Mouse (Mus musculus): ENCODE measurements around the gene Bola3. TPM values are rescaled to one million over a fixed set of nuclear protein-coding genes. Genes with fewer than 3 reads are reported as not detected.

Gene Bola3
- polyA plus RNA-seq (2015; fragmentation: Nextera tagmentation; extraction: Ambion mirVana) = 101 and 120 TPM in 2 replicates

- H3K27ac ChIP-seq (ENCODE audit: low read length) = no peak within 1 kb of the TSS
- 26% methylated on average over 6 of the region's 6 CpGs for WGBS
Measured at GRCm38 (mm10) chr6:83348873-83349272, at the start of gene Bola3. Bola3 (plus strand) TSS chr6:83349147.

DNA sequence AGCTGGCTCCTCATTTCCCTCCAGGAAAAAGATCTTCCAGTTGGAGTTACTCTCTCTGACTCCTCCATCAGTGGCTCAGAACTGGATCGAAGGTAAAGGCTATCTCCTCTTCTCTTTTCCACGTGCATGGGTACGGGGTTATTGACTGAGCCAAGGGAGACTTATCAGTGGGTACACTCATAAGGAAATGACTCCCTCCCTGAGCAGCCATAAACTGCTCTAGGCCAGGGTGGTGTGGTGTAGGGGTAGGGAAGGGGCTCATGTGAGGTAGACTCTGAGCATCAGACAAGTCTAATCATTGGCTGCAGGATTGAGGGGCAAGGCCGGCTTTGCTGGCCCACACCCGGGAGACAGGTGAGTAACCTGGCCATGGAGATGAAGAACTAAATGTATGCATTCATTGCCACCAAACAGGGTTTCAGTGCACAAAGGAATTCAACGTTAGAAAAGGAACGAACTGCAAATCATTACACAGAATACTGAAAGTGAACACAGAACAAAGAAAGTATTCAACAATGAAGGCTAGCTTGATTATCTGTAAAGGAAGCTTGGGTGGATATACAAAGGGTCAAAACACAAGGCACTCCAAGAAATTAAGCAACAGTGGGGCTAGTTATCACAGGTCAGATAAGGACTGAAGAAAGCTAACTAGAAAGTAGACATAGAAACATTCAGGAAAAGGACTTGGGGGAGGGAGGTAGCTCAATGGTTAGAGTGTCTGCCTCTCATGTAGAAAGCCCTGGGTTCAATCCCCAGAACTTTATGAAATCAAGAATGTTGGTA, 48.3 kb upstream of the Bola3 start:
- H3K27me3 ChIP-seq (replicated peaks; ENCODE audit: insufficient read depth, low read length) = no peaks in the 10 kb centered on the region
- no peak for ATAC-seq
- H3K4me1 ChIP-seq (ENCODE audit: insufficient read depth, low read depth, low read length) = no peaks in the 10 kb centered on the region
- H3K36me3 ChIP-seq (ENCODE audit: insufficient read depth, low read length) = no peaks in the 10 kb centered on the region
- no peak for DNase-seq (ENCODE audit: low spot score)
- H3K27ac ChIP-seq (ENCODE audit: low read length) = no peak overlapping the region
- TF ChIP-seq EP300 (IDR thresholded peaks at IDR 0.05) (no peak), CTCF (IDR thresholded peaks at IDR 0.05) (no peak)
- H3K4me3 ChIP-seq (ENCODE audit: low read depth, low read length) = no peak overlapping the region
- H3K9ac ChIP-seq (replicated peaks; ENCODE audit: low read depth) = no peak overlapping the region
- 68% methylated on average over 7 of the region's 7 CpGs for whole genome bisulfite sequencing
- no peak overlapping the region for H3K4me2 ChIP-seq (replicated peaks; ENCODE audit: low read depth, low read length)
- no peaks in the 10 kb centered on the region for H3K9me3 ChIP-seq (ENCODE audit: low read length)

More at GRCm38 (mm10) chr6:83348873-83349272, at the start of gene Bola3:
- TF ChIP-seq CTCF (IDR thresholded peaks at IDR 0.05) (no peak), EP300 (IDR thresholded peaks at IDR 0.05) (no peak)
- Histone ChIP-seq H3K4me1 (ENCODE audit: insufficient read depth, low read depth, low read length) (peaks cover 14% of the 10 kb centered on the region), H3K4me3 (ENCODE audit: low read depth, low read length) (peak within 1 kb of the TSS; percentile 72), H3K9me3 (ENCODE audit: low read length) (no peaks in the 10 kb centered on the region), H3K27me3 (replicated peaks; ENCODE audit: insufficient read depth, low read length) (no peaks in the 10 kb centered on the region), H3K9ac (replicated peaks; ENCODE audit: low read depth) (peak within 1 kb of the TSS; percentile 90), H3K36me3 (ENCODE audit: insufficient read depth, low read length) (0 out of 2 replicates have a peak, but pooled peaks cover 3% of the 10 kb centered on the region), H3K4me2 (replicated peaks; ENCODE audit: low read depth, low read length) (peak within 1 kb of the TSS; percentile 86)
- ATAC-seq = peak; percentile 31
- DNase-seq (ENCODE audit: low spot score) = peak; percentile 56

GRCm38 (mm10) chr6:83301294-83301693, 47.7 kb upstream of the Bola3 start:
- Histone ChIP-seq H3K4me2 (replicated peaks; ENCODE audit: low read depth, low read length) (no peak overlapping the region), H3K4me1 (ENCODE audit: insufficient read depth, low read depth, low read length) (no peaks in the 10 kb centered on the region), H3K36me3 (ENCODE audit: insufficient read depth, low read length) (no peaks in the 10 kb centered on the region), H3K9me3 (ENCODE audit: low read length) (no peaks in the 10 kb centered on the region), H3K9ac (replicated peaks; ENCODE audit: low read depth) (no peak overlapping the region), H3K27me3 (replicated peaks; ENCODE audit: insufficient read depth, low read length) (no peaks in the 10 kb centered on the region), H3K4me3 (ENCODE audit: low read depth, low read length) (no peak overlapping the region), H3K27ac (ENCODE audit: low read length) (no peak overlapping the region)
- WGBS = 61% methylated on average over 2 of the region's 2 CpGs
- ATAC-seq (peak; percentile 61), DNase-seq (ENCODE audit: low spot score) (peak; percentile 29)
- TF ChIP-seq EP300 (IDR thresholded peaks at IDR 0.05) (no peak), CTCF (IDR thresholded peaks at IDR 0.05) (no peak)

DNA sequence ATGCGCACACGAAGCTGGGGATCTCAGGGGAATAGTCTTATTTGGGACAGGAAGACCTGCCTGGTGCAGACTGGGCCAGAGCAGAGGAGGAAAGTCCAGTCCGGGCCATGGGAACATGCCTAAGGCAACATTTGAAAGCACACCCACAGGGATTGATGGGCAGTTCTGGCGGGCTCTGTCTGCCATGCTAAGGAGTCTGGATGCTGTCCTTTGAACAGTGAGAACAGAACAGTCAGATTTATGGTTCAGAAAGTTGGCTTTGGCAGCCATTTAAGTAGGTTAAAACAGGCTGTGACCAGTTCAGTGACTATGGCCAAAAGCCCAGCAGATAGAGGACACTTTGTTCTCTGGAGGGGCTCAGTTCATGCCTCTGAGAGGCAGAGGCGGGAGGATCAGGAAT, 46.7 kb upstream of the Bola3 start:
- WGBS = 78% methylated on average over 5 of the region's 5 CpGs
- no peaks in the 10 kb centered on the region for H3K36me3 ChIP-seq (ENCODE audit: insufficient read depth, low read length)
- no peak for DNase-seq (ENCODE audit: low spot score)
- no peaks in the 10 kb centered on the region for H3K9me3 ChIP-seq (ENCODE audit: low read length)
- no peaks in the 10 kb centered on the region for H3K4me1 ChIP-seq (ENCODE audit: insufficient read depth, low read depth, low read length)
- H3K4me2 ChIP-seq (replicated peaks; ENCODE audit: low read depth, low read length) = no peak overlapping the region
- TF ChIP-seq EP300 (IDR thresholded peaks at IDR 0.05) (no peak), CTCF (IDR thresholded peaks at IDR 0.05) (no peak)
- H3K9ac ChIP-seq (replicated peaks; ENCODE audit: low read depth) = no peak overlapping the region
- ATAC-seq = no peak
- H3K27me3 ChIP-seq (replicated peaks; ENCODE audit: insufficient read depth, low read length) = no peaks in the 10 kb centered on the region
- no peak overlapping the region for H3K27ac ChIP-seq (ENCODE audit: low read length)
- H3K4me3 ChIP-seq (ENCODE audit: low read depth, low read length) = no peak overlapping the region

GRCm38 (mm10) chr6:83309017-83309416, 39.9 kb upstream of the Bola3 start:
- Histone ChIP-seq H3K9ac (replicated peaks; ENCODE audit: low read depth) (no peak overlapping the region), H3K9me3 (ENCODE audit: low read length) (no peaks in the 10 kb centered on the region), H3K4me2 (replicated peaks; ENCODE audit: low read depth, low read length) (no peak overlapping the region), H3K27ac (ENCODE audit: low read length) (no peak overlapping the region), H3K4me1 (ENCODE audit: insufficient read depth, low read depth, low read length) (no peaks in the 10 kb centered on the region), H3K36me3 (ENCODE audit: insufficient read depth, low read length) (no peaks in the 10 kb centered on the region), H3K27me3 (replicated peaks; ENCODE audit: insufficient read depth, low read length) (no peaks in the 10 kb centered on the region), H3K4me3 (ENCODE audit: low read depth, low read length) (no peak overlapping the region)
- DNase-seq (ENCODE audit: low spot score) (no peak), ATAC-seq (no peak)
- 86% methylated on average over 7 of the region's 7 CpGs for WGBS
- TF ChIP-seq EP300 (IDR thresholded peaks at IDR 0.05) (no peak), CTCF (IDR thresholded peaks at IDR 0.05) (peak; percentile 31)

DNA sequence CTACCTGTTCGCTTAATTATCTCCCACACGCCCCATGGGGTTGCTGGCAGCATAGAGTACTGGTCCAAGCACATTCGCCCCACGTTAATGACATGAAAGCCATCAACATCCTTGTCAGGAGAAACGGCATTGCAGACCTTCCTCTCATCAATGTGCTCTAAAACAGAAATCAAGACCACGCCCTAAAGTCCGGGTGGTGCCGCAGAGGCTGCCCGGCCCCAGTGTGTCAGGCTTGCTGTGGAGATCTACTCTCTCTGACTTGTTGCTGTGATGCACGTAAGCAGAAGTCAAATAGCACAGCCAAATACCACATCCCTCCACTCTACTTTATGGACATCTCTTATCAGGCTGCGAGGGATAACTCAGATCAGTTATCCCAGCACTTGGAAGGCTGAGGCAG, 37.7 kb upstream of the Bola3 start:
- H3K4me2 ChIP-seq (replicated peaks; ENCODE audit: low read depth, low read length) = no peak overlapping the region
- TF ChIP-seq EP300 (IDR thresholded peaks at IDR 0.05) (no peak), CTCF (IDR thresholded peaks at IDR 0.05) (no peak)
- no peaks in the 10 kb centered on the region for H3K36me3 ChIP-seq (ENCODE audit: insufficient read depth, low read length)
- H3K9me3 ChIP-seq (ENCODE audit: low read length) = no peaks in the 10 kb centered on the region
- ATAC-seq (no peak), DNase-seq (ENCODE audit: low spot score) (no peak)
- 93% methylated on average over 11 of the region's 11 CpGs for whole genome bisulfite sequencing
- H3K27ac ChIP-seq (ENCODE audit: low read length) = no peak overlapping the region
- no peaks in the 10 kb centered on the region; the same call in 1 of the 2 replicates for H3K4me1 ChIP-seq (ENCODE audit: insufficient read depth, low read depth, low read length)
- H3K9ac ChIP-seq (replicated peaks; ENCODE audit: low read depth) = no peak overlapping the region
- H3K4me3 ChIP-seq (ENCODE audit: low read depth, low read length) = no peak overlapping the region
- no peaks in the 10 kb centered on the region for H3K27me3 ChIP-seq (replicated peaks; ENCODE audit: insufficient read depth, low read length)
